1 mouse cellular context compared by ENCODE assay signal in the genomic region with DNA sequence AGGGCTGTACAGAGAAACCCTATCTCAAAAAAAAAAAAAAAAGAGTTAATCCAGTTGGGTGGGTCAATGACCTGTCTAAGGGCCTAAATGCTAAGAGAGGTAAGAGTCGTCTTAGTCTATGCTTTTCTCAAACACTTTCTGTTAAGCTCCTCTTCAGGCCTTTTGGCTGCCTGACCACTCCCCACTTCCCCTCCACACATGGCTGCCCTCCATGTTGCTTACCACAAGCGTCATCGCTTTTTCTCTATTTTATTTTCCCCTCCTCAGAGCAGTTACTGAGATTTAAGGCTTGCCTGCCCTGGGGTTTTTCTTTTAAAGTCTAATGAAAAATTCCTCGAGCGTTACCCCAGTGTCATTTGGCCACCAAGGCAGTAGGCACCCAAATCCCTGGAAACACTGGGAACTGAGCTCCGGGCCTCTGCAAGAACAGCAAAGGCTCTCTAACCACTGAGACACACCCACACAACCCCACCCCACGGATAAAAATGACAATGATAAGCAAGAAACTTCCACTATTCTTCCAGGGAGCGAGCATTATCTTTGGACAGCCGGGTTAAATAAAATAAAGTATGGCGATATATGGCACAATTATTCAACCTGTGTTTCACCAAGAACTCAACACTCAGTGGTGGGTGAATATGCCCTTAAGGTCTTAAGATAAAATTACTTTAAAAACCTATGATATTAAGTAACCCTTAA.
TF ChIP-seq lines count a peak whose summit lies in the region.

No protein-coding gene starts in this region.

TF ChIP-seq in CH12.LX, 34 proteins besides CTCF, POLR2A, EP300 and RAD21 (continued from another document):
- TF ChIP-seq CHD1 (IDR thresholded peaks at IDR 0.05; ENCODE audit: low read depth, low read length) (no peak), E2F4 (IDR thresholded peaks at IDR 0.05; ENCODE audit: insufficient replicate concordance, low read depth, low read length) (no peak)
